Mouse (Mus musculus) megakaryocyte, adult 5-6 weeks (primary cell): ENCODE data around the gene Pfdn5. TPM values are rescaled to one million over a fixed set of nuclear protein-coding genes. Genes with fewer than 3 reads are reported as not detected.

Experiments
- ATAC-seq: 2 replicates; pipeline ENCODE4 v1.8.0; 2016; ENCODE audit warnings: mild to moderate bottlenecking, inconsistent platforms; ENCODE audit not compliant: poor library complexity, severe bottlenecking
- total RNA-seq, 2 experiments: library from RNA; stranded (forward) in 1 of 2; stranded (reverse) in 1 of 2; fragments of 153-499, 151-499 nt in 1 of 2; fragments of 221-1000, 200-1000 nt in 1 of 2; gene quantifications; 2 replicates each; pipeline versions ENCODE4 v1.2.3 to v1.2.4; 2015 to 2017

Pfdn5 gene
- total RNA-seq (2015), result 385 and 398 TPM in 2 replicates
- total RNA-seq (2017), result 347 and 441 TPM in 2 replicates

- ATAC-seq, result peak; percentile 100
Observed at GRCm38 (mm10) chr15:102326022-102326576, at the start of gene Pfdn5. Pfdn5 (plus strand) TSS chr15:102326116.

- ATAC-seq, result no peak
Observed at GRCm38 (mm10) chr15:102278726-102279091, 47.2 kb upstream of the Pfdn5 start.

DNA sequence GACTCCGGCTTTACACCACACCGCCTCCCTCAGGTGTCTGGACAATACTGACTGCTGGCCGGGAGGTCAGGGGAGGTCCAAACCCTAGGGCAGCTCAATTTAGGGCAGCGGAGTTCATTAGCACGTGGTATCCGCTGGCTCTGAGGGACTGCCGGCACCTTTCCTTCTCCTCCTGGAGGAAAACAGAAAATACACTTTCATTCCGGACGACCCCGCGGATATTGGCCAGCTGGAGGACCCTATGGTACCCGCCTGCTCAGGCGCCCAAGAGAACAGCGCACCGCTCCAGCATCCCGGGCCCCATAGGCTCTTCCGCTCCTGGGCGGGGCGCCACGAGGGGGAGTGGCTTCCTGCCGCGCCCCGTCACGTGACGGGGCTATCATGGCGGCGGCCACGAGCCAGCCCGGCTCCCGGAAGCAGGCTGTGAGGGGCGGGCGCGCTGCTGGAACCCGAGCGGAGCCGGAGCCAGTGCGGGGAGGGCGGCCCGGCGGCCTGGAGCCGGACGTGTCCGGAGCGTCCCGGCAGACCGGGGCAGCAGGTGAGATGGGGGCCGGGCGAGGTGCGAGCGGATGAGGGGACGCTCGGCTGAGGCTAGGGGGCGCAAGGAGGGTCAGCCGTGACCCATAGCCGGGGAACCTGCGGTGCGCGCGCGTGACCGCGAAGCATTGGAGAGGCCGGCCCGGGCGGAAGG lies 46.7 kb upstream of the Pfdn5 start, which contains the start of gene Mfsd5:
Mfsd5 (plus strand) TSS at position 363 of the 691 bp plus-strand sequence.
- ATAC-seq, result peak; percentile 94

GRCm38 (mm10) chr15:102279783-102280520 lies 46.0 kb upstream of the Pfdn5 start:
- ATAC-seq, result no peak

DNA sequence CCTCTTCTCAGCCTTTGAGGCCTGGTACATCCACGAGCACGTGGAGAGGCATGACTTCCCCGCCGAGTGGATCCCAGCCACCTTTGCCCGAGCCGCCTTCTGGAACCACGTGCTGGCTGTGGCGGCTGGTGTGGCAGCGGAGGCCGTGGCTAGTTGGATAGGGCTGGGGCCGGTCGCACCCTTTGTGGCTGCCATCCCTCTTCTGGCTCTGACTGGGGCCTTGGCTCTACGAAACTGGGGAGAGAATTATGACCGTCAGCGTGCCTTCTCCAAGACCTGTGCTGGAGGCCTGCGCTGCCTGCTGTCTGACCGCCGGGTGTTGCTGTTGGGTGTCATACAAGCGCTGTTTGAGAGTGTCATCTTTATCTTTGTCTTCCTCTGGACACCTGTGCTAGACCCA lies 45.3 kb upstream of the Pfdn5 start:
- no peak for ATAC-seq

- peak; percentile 11; the same call in 1 of the 2 replicates for ATAC-seq
Observed at GRCm38 (mm10) chr15:102282463-102283292, 43.2 kb upstream of the Pfdn5 start.

DNA sequence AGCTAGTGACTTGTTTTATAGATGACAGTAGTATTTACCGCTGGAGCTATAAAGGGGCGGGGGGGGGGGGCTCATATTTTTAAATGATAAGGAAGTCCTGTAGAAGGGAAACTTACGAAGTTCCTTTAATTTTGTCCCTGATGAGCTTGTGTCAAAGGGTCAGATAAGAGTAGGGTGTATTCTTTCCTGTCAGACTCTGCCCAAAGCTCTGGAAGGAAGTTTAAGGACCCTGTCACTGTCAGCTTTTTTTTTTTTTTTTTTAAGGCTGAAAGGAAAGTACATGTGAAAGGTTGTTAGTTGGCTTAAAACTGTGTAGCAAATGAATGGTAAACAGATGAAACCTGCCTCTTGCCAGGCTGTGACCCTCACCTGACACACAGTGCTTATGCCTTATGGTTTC lies 42.3 kb upstream of the Pfdn5 start:
- no peak for ATAC-seq

- peak; percentile 73 for ATAC-seq
Observed at GRCm38 (mm10) chr15:102287395-102287794, 38.5 kb upstream of the Pfdn5 start.

- peak; percentile 100 for ATAC-seq
Observed at GRCm38 (mm10) chr15:102295633-102296367, 30.1 kb upstream of the Pfdn5 start, which contains the start of gene Espl1. Espl1 (plus strand) TSS chr15:102296266.

DNA sequence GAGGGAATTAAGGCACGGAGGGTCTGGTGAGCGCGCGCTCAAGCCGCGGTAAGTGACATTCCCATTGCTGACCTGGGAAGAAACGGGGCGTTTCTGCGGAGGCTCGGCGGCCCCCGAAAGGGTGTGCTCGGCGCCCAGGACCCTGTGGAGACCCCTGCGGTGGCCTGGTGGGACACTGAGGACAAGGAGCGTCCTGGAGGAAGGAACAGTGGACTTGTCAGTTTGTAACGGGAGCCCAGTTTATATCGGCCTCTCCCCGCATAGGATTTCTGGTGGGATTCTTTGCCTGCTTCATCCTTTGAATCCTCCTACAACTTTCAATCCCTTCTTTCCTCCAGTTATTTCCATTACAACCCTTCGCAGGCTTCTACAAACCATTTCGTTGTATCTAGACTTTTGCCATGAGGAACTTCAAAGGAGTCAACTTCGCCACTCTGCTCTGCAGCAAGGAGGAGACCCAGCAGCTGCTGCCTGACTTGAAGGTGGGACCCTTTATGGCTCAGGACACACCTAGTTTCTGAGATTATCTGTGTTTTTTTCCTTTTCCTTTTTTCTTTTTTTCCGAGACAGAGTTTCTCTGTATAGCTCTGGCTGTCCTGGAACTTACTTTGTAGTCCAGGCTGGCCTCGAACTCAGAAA lies 29.4 kb upstream of the Pfdn5 start:
- no peak for ATAC-seq

DNA sequence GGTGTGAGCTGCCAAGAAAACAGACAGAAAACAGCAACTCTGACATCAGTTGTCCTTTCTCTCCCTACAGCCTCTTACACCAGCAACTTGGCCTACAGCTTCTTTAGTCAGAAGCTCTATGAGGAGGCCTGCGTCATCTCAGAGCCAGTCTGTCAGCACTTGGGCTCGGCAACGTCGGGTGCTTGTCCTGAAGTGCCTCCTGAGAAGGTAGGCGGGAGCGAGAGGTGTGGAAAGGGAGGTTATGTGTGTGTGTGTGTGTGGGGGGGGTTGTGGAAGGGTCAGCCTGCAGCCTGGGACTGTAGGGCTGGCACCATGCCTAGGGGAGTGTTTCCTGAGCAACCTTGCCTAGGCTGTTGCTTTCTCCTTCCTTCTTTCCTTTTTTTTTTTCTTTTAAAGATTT lies 23.4 kb upstream of the Pfdn5 start:
- no peak for ATAC-seq

- ATAC-seq, result no peak
Observed at GRCm38 (mm10) chr15:102308717-102309116, 17.2 kb upstream of the Pfdn5 start.

GRCm38 (mm10) chr15:102310074-102310845 lies 15.7 kb upstream of the Pfdn5 start:
- ATAC-seq, result no peak

DNA sequence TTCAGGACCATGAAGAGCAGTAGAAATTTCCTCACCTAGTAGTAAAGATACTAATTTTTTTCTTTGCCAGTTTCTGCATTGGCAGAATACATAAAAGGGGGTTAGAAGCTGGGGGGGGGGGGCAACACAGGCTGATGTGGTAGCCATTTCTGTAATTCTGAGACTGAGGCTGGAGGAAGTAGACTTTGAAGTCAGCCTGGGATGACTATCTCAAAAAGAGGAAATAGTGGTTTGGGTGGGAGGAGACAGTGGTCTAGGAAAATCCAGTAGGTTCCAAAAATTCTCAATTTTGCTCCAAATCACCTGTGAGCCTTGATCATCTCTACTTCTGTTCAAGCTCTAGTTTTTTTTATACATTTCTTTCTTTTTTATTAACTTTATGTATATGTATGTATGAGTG lies 14.4 kb upstream of the Pfdn5 start:
- ATAC-seq, result peak; percentile 82

- no peak for ATAC-seq
Observed at GRCm38 (mm10) chr15:102315292-102315691, 10.6 kb upstream of the Pfdn5 start.

DNA sequence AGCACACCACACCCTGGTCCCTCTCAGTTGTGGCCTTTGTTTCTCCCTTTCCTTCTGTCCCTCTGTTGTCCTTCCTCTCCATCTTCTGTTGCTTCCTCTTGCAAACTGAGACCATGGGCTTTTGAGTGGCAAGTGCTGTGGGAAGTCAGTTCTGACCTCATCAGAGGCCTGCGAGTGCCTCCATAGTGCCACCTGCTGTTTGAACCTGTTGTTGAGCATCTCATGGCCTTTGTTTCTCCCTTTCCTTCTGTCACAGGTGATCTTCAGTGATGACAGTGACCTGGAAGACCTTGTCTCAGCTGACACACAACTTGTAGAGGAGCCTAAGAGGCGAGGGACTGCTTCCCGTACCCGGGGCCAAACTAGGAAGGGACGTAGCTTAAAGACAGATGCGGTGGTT lies 9.7 kb upstream of the Pfdn5 start:
- ATAC-seq, result peak; percentile 93

- no peak for ATAC-seq
Observed at GRCm38 (mm10) chr15:102324654-102325473, 1.1 kb upstream of the Pfdn5 start.

GRCm38 (mm10) chr15:102326892-102327291 lies 976 bp downstream of the Pfdn5 start:
- ATAC-seq, result no peak
